Mouse (Mus musculus): ENCODE measurements at regions not wholly inside any gene's neighbourhood (a gene's known extent, or its start where the extent isn't known, plus 50 kb on each side); places are given as distances from the start of the nearest gene placed in this dataset.
A peak's percentile ranks its signal among the peaks of the same experiment; 100 is the strongest.

DNA sequence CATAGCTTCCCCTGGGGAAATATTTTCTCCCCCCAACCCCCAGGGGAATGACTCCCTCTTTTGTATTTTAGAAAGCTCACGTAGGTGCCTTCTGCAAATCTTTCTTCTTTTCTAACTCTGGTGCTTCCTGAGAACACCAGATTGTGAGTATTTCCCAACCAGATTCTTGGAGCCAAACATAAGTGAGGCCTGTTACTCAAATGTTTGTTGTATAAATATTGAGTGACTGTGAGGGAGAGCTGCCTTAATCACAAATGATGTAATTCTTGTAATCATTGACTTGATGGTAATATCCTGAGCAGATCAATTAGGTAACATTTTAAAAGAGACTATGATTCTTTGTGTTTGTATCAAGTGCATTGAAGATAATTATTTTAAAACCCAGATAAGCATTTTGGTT, 137.1 kb upstream of the Marcks start:
- H3K4me1 ChIP-seq (replicated peaks; ENCODE audit: control insufficient read depth, insufficient read depth, low read length) = no peaks in the 10 kb centered on the region
- no peak overlapping the region for H3K9ac ChIP-seq (ENCODE audit: low read depth, low read length)
- H3K27me3 ChIP-seq (replicated peaks; ENCODE audit: control insufficient read depth, insufficient read depth, low read length) = no peaks in the 10 kb centered on the region
- no peaks in the 10 kb centered on the region for H3K9me3 ChIP-seq (ENCODE audit: control insufficient read depth)
- WGBS = 71% methylated on average over 1 of the region's 1 CpGs
- ATAC-seq = no peak
- no peaks in the 10 kb centered on the region for H3K36me3 ChIP-seq (ENCODE audit: control insufficient read depth, insufficient read depth)
- TF ChIP-seq CTCF (IDR thresholded peaks at IDR 0.05; ENCODE audit: low read depth) = no peak
- H3K4me2 ChIP-seq (replicated peaks; ENCODE audit: low read depth) = no peak overlapping the region
- no peak overlapping the region for H3K27ac ChIP-seq (ENCODE audit: low read depth, low read length)
- H3K4me3 ChIP-seq (ENCODE audit: low read depth, low read length) = no peak overlapping the region

DNA sequence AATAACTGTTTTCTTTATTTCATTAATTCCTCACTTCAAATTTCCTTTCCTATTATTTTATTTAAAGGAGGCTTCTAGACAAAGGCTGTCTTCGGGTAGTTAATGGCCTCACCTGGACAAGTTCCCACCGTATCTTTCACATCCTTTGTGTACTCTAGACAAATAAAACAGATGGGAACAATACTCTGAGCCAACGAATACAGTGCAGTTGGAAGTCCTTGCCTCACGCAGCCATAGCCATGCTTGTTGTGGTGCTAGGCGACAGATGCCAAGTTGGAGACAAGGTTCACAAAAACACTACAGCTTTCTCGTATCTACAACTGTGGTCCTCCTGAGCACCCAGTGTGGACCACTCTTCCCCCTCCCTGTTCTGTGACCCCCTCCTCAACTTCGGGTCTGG, 136.6 kb upstream of the Marcks start:
- H3K9ac ChIP-seq (ENCODE audit: low read depth, low read length) = no peak overlapping the region
- no peak overlapping the region for H3K4me3 ChIP-seq (ENCODE audit: low read depth, low read length)
- H3K27ac ChIP-seq (ENCODE audit: low read depth, low read length) = no peak overlapping the region
- no peaks in the 10 kb centered on the region for H3K36me3 ChIP-seq (ENCODE audit: control insufficient read depth, insufficient read depth)
- TF ChIP-seq CTCF (IDR thresholded peaks at IDR 0.05; ENCODE audit: low read depth) = no peak
- 70% methylated on average over 7 of the region's 7 CpGs for WGBS
- no peaks in the 10 kb centered on the region for H3K4me1 ChIP-seq (replicated peaks; ENCODE audit: control insufficient read depth, insufficient read depth, low read length)
- no peak for ATAC-seq
- H3K4me2 ChIP-seq (replicated peaks; ENCODE audit: low read depth) = no peak overlapping the region
- H3K9me3 ChIP-seq (ENCODE audit: control insufficient read depth) = no peaks in the 10 kb centered on the region
- no peaks in the 10 kb centered on the region for H3K27me3 ChIP-seq (replicated peaks; ENCODE audit: control insufficient read depth, insufficient read depth, low read length)

DNA sequence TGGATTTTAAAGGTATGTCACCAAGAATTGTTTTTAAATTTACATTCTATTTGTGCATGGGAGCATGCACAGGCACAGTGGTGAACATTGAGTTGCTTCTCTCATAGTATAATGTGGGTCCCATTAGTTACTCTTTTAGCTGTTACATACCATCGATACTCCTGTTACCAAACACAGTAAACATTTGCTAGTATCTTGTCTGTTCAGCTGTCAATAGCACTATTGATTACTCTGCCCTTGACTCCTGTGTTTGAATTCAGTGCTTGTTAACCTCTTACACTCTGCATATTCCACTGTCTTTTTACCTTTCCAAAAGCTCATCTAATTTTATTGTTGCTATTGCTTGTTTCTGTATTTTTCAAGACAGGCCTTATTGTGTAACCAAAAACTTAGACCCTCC, 133.2 kb upstream of the Marcks start:
- H3K36me3 ChIP-seq (ENCODE audit: control insufficient read depth, insufficient read depth) = no peaks in the 10 kb centered on the region
- H3K27ac ChIP-seq (ENCODE audit: low read depth, low read length) = no peak overlapping the region
- H3K4me1 ChIP-seq (replicated peaks; ENCODE audit: control insufficient read depth, insufficient read depth, low read length) = no peaks in the 10 kb centered on the region; the same call in 1 of the 2 replicates
- ATAC-seq = no peak
- H3K4me3 ChIP-seq (ENCODE audit: low read depth, low read length) = no peak overlapping the region
- no peaks in the 10 kb centered on the region for H3K27me3 ChIP-seq (replicated peaks; ENCODE audit: control insufficient read depth, insufficient read depth, low read length)
- no peak overlapping the region for H3K4me2 ChIP-seq (replicated peaks; ENCODE audit: low read depth)
- H3K9me3 ChIP-seq (ENCODE audit: control insufficient read depth) = no peaks in the 10 kb centered on the region
- 76% methylated on average over 1 of the region's 1 CpGs for WGBS
- H3K9ac ChIP-seq (ENCODE audit: low read depth, low read length) = no peak overlapping the region
- no peak for TF ChIP-seq CTCF (IDR thresholded peaks at IDR 0.05; ENCODE audit: low read depth)

DNA sequence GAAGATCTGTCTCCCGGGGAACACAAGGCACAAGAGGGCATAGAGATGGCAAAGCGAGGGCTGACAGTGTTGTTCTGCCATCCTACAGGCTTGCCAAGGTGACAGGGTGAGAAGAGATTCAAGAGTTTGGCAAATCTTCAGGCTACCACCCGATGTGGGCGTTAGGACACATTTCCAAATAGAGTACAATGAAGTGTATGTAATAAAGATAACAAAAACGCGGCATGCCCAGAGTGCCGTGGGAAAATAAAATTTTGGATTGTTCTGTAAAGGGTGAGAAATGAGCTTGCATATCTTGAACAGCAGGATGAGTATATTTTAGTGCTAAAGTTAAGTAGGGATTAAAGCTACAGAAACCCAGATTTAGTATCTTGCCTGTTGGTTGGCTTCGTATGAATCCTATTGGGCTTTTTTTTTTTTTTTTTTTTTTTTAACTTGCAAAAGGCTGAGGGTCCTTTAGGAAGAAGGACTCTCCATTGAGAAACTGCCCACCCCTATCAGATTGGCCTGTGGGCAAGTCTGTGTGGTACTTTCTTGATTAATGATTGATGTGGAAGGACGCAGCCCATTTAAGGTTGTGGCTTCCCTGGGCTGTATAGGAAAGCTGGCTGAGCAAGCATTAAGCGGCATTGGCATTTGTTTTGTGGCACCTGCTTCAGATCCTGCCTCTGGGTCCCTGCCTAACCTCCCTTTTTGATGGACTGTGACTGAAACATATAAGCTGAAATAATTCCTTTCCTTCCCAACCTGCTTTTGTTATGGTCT, 131.7 kb upstream of the Marcks start:
- H3K9ac ChIP-seq (ENCODE audit: low read depth, low read length) = no peak overlapping the region
- no peak overlapping the region for H3K4me3 ChIP-seq (ENCODE audit: low read depth, low read length)
- no peak for TF ChIP-seq CTCF (IDR thresholded peaks at IDR 0.05; ENCODE audit: low read depth)
- no peaks in the 10 kb centered on the region; the same call in 1 of the 2 replicates for H3K4me1 ChIP-seq (replicated peaks; ENCODE audit: control insufficient read depth, insufficient read depth, low read length)
- H3K36me3 ChIP-seq (ENCODE audit: control insufficient read depth, insufficient read depth) = no peaks in the 10 kb centered on the region
- no peaks in the 10 kb centered on the region for H3K27me3 ChIP-seq (replicated peaks; ENCODE audit: control insufficient read depth, insufficient read depth, low read length)
- WGBS = 64% methylated on average over 10 of the region's 10 CpGs
- H3K9me3 ChIP-seq (ENCODE audit: control insufficient read depth) = no peaks in the 10 kb centered on the region
- H3K4me2 ChIP-seq (replicated peaks; ENCODE audit: low read depth) = no peak overlapping the region
- H3K27ac ChIP-seq (ENCODE audit: low read depth, low read length) = no peak overlapping the region
- ATAC-seq = no peak

DNA sequence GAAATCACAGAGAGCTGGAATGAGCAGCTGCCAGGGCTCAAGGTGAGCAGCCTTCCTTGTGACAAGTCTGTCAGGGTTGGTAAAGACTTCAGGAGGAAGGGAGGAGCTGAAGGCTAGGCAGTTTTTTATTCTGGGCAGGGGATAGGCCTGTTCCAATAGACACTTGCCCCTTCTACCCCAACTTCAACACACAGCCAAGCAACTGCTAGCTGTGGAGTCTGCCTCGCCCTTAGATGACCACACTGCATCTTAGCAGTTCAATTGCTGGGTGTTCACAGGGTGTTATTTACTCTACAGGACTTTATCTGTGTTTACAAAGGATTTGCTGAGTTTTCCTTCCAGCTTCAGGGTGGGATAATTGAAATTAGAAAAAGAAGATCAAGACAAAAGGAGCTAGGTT, 128.2 kb upstream of the Marcks start:
- Histone ChIP-seq H3K4me1 (replicated peaks; ENCODE audit: control insufficient read depth, insufficient read depth, low read length) (no peaks in the 10 kb centered on the region; the same call in 1 of the 2 replicates), H3K36me3 (ENCODE audit: control insufficient read depth, insufficient read depth) (no peaks in the 10 kb centered on the region), H3K4me2 (replicated peaks; ENCODE audit: low read depth) (no peak overlapping the region), H3K27me3 (replicated peaks; ENCODE audit: control insufficient read depth, insufficient read depth, low read length) (no peaks in the 10 kb centered on the region), H3K9me3 (ENCODE audit: control insufficient read depth) (no peaks in the 10 kb centered on the region), H3K27ac (ENCODE audit: low read depth, low read length) (no peak overlapping the region), H3K9ac (ENCODE audit: low read depth, low read length) (no peak overlapping the region), H3K4me3 (ENCODE audit: low read depth, low read length) (no peak overlapping the region)
- 48% methylated on average over 1 of the region's 1 CpGs for WGBS
- no peak for ATAC-seq
- no peak for TF ChIP-seq CTCF (IDR thresholded peaks at IDR 0.05; ENCODE audit: low read depth)

DNA sequence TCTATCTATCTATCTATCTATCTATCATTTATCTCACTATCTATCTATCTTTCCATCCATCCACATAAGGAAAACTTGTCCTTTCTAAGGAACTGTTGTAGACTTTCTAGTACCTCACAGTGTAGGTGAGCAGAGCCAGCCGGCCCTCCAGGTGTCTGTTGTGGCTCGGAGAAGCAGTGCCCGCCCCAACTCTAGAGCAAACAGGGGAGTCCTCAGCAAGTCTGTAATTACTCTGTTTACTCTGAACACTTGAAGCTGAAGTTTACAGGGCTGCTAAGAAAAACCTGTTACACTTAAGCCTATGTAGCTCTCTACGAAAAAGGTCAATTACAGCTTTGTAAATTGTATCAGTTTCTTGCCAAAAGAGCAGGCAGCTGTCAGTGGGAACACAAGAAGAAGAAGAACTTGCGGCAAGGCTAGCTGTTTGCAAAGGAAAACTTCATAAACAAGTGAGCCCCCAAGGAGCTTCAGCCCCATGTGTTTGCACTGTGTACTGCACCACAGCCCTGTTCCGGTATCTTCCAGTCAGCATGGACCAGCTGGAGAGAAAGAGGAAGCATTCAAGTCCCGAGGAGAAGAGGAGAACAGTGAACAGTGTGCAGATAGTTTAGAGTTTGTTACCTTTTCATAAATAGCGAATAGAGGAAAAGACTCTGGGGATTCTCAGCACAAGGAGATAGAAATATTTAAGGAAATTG, 122.2 kb upstream of the Marcks start:
- Histone ChIP-seq H3K36me3 (ENCODE audit: control insufficient read depth, insufficient read depth) (no peaks in the 10 kb centered on the region), H3K27ac (ENCODE audit: low read depth, low read length) (no peak overlapping the region), H3K4me3 (ENCODE audit: low read depth, low read length) (no peak overlapping the region), H3K27me3 (replicated peaks; ENCODE audit: control insufficient read depth, insufficient read depth, low read length) (no peaks in the 10 kb centered on the region), H3K9me3 (ENCODE audit: control insufficient read depth) (no peaks in the 10 kb centered on the region), H3K4me1 (replicated peaks; ENCODE audit: control insufficient read depth, insufficient read depth, low read length) (no peaks in the 10 kb centered on the region), H3K9ac (ENCODE audit: low read depth, low read length) (no peak overlapping the region), H3K4me2 (replicated peaks; ENCODE audit: low read depth) (no peak overlapping the region)
- 33% methylated on average over 8 of the region's 8 CpGs for WGBS
- TF ChIP-seq CTCF (IDR thresholded peaks at IDR 0.05; ENCODE audit: low read depth) = peak; percentile 55
- 0 out of 2 replicates have a peak, but pooled peaks have one; percentile 49 for ATAC-seq
